Mouse (Mus musculus): ENCODE data around the gene Sytl1.

DNA sequence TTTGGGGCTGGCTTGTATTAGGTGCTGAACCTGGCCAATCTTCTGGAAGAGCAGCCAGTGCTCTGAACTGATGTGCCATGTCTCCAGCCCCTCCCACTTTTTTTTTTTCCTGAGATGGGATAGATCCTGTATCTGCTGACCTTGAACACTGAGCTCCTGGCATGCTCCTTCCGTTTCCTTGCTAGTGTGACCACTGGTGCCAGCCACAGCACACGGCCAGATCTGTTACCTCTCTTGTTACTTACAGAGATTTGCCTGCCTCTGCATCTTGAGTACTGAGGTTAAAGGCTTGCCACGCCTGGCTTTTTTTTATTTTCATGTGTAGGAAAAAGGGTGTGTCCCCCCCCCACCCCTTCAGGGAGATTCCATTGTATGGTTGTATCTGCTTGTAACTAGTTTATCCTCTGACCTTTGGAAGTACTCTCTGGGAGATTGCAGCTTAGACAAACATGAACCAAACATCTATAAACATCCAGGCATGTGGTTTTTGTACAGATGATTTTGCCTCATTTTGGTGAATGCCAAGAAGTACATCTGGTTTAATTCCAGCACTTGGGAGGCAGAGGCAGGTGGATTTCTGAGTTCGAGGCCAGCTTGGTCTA lies 23.7 kb upstream of the Sytl1 start:
- TF ChIP-seq CTCF (IDR thresholded peaks at IDR 0.05; ENCODE audit: borderline replicate concordance, insufficient read depth, low read length) (no peak), POLR2A (IDR thresholded peaks at IDR 0.05; ENCODE audit: low read depth, low read length) (no peak)
